Mouse (Mus musculus): ENCODE results near the gene Rin3. TPM values are rescaled to one million over a fixed set of nuclear protein-coding genes. Genes with fewer than 3 reads are reported as not detected.
A peak's percentile ranks its signal among the peaks of the same experiment; 100 is the strongest.

Gene Rin3
- polyA plus RNA-seq, 1 experiment from 2014 or later, result 10.5 TPM

- no peak for ATAC-seq
- Histone ChIP-seq H3K9me3 (ENCODE audit: control insufficient read depth) (no peaks in the 10 kb centered on the region), H3K27me3 (replicated peaks; ENCODE audit: control insufficient read depth, insufficient read depth, low read length) (no peaks in the 10 kb centered on the region), H3K4me3 (ENCODE audit: low read depth, low read length) (no peak overlapping the region), H3K9ac (ENCODE audit: low read depth, low read length) (no peak overlapping the region), H3K27ac (ENCODE audit: low read depth, low read length) (no peak overlapping the region), H3K4me2 (replicated peaks; ENCODE audit: low read depth) (no peak overlapping the region), H3K36me3 (ENCODE audit: control insufficient read depth, insufficient read depth) (no peaks in the 10 kb centered on the region), H3K4me1 (replicated peaks; ENCODE audit: control insufficient read depth, insufficient read depth, low read length) (no peaks in the 10 kb centered on the region)
- 91% methylated on average over 6 of the region's 6 CpGs for WGBS
- TF ChIP-seq CTCF (IDR thresholded peaks at IDR 0.05; ENCODE audit: low read depth), result no peak
Measured at GRCm38 (mm10) chr12:102248104-102248503, 34.7 kb upstream of the Rin3 start.

- no peaks in the 10 kb centered on the region for H3K36me3 ChIP-seq (ENCODE audit: control insufficient read depth, insufficient read depth)
- H3K27me3 ChIP-seq (replicated peaks; ENCODE audit: control insufficient read depth, insufficient read depth, low read length), result no peaks in the 10 kb centered on the region
- no peak overlapping the region for H3K9ac ChIP-seq (ENCODE audit: low read depth, low read length)
- H3K27ac ChIP-seq (ENCODE audit: low read depth, low read length), result no peak overlapping the region
- ATAC-seq, result no peak
- WGBS, result 91% methylated on average over 4 of the region's 4 CpGs
- H3K4me2 ChIP-seq (replicated peaks; ENCODE audit: low read depth), result no peak overlapping the region
- no peak for TF ChIP-seq CTCF (IDR thresholded peaks at IDR 0.05; ENCODE audit: low read depth)
- H3K4me3 ChIP-seq (ENCODE audit: low read depth, low read length), result no peak overlapping the region
- no peaks in the 10 kb centered on the region for H3K4me1 ChIP-seq (replicated peaks; ENCODE audit: control insufficient read depth, insufficient read depth, low read length)
- H3K9me3 ChIP-seq (ENCODE audit: control insufficient read depth), result no peaks in the 10 kb centered on the region
Measured at GRCm38 (mm10) chr12:102250316-102250715, 32.5 kb upstream of the Rin3 start.

GRCm38 (mm10) chr12:102251070-102251469 is 31.8 kb upstream of the Rin3 start:
- no peaks in the 10 kb centered on the region for H3K9me3 ChIP-seq (ENCODE audit: control insufficient read depth)
- H3K4me3 ChIP-seq (ENCODE audit: low read depth, low read length), result no peak overlapping the region
- no peak for ATAC-seq
- no peak overlapping the region for H3K27ac ChIP-seq (ENCODE audit: low read depth, low read length)
- 78% methylated on average over 3 of the region's 3 CpGs for WGBS
- TF ChIP-seq CTCF (IDR thresholded peaks at IDR 0.05; ENCODE audit: low read depth), result no peak
- H3K4me2 ChIP-seq (replicated peaks; ENCODE audit: low read depth), result no peak overlapping the region
- H3K9ac ChIP-seq (ENCODE audit: low read depth, low read length), result no peak overlapping the region
- no peaks in the 10 kb centered on the region for H3K36me3 ChIP-seq (ENCODE audit: control insufficient read depth, insufficient read depth)
- no peaks in the 10 kb centered on the region for H3K27me3 ChIP-seq (replicated peaks; ENCODE audit: control insufficient read depth, insufficient read depth, low read length)
- H3K4me1 ChIP-seq (replicated peaks; ENCODE audit: control insufficient read depth, insufficient read depth, low read length), result no peaks in the 10 kb centered on the region

GRCm38 (mm10) chr12:102251985-102252384 is 30.9 kb upstream of the Rin3 start:
- no peaks in the 10 kb centered on the region for H3K9me3 ChIP-seq (ENCODE audit: control insufficient read depth)
- H3K36me3 ChIP-seq (ENCODE audit: control insufficient read depth, insufficient read depth), result no peaks in the 10 kb centered on the region
- WGBS, result 61% methylated on average over 3 of the region's 3 CpGs
- H3K4me1 ChIP-seq (replicated peaks; ENCODE audit: control insufficient read depth, insufficient read depth, low read length), result no peaks in the 10 kb centered on the region
- no peak overlapping the region for H3K4me2 ChIP-seq (replicated peaks; ENCODE audit: low read depth)
- H3K4me3 ChIP-seq (ENCODE audit: low read depth, low read length), result no peak overlapping the region
- peak; percentile 50 for TF ChIP-seq CTCF (IDR thresholded peaks at IDR 0.05; ENCODE audit: low read depth)
- no peak overlapping the region for H3K9ac ChIP-seq (ENCODE audit: low read depth, low read length)
- ATAC-seq, result no peak
- H3K27me3 ChIP-seq (replicated peaks; ENCODE audit: control insufficient read depth, insufficient read depth, low read length), result no peaks in the 10 kb centered on the region
- H3K27ac ChIP-seq (ENCODE audit: low read depth, low read length), result no peak overlapping the region

GRCm38 (mm10) chr12:102252525-102252924 is 30.3 kb upstream of the Rin3 start:
- Histone ChIP-seq H3K4me3 (ENCODE audit: low read depth, low read length) (no peak overlapping the region), H3K9ac (ENCODE audit: low read depth, low read length) (no peak overlapping the region), H3K9me3 (ENCODE audit: control insufficient read depth) (no peaks in the 10 kb centered on the region), H3K4me1 (replicated peaks; ENCODE audit: control insufficient read depth, insufficient read depth, low read length) (no peaks in the 10 kb centered on the region), H3K36me3 (ENCODE audit: control insufficient read depth, insufficient read depth) (no peaks in the 10 kb centered on the region), H3K4me2 (replicated peaks; ENCODE audit: low read depth) (no peak overlapping the region), H3K27me3 (replicated peaks; ENCODE audit: control insufficient read depth, insufficient read depth, low read length) (no peaks in the 10 kb centered on the region), H3K27ac (ENCODE audit: low read depth, low read length) (no peak overlapping the region)
- TF ChIP-seq CTCF (IDR thresholded peaks at IDR 0.05; ENCODE audit: low read depth), result no peak
- ATAC-seq, result no peak
- 83% methylated on average over 1 of the region's 1 CpGs for whole genome bisulfite sequencing

GRCm38 (mm10) chr12:102255012-102255411 is 27.8 kb upstream of the Rin3 start:
- no peak overlapping the region for H3K4me3 ChIP-seq (ENCODE audit: low read depth, low read length)
- H3K9ac ChIP-seq (ENCODE audit: low read depth, low read length), result no peak overlapping the region
- H3K36me3 ChIP-seq (ENCODE audit: control insufficient read depth, insufficient read depth), result no peaks in the 10 kb centered on the region
- H3K4me2 ChIP-seq (replicated peaks; ENCODE audit: low read depth), result no peak overlapping the region
- H3K9me3 ChIP-seq (ENCODE audit: control insufficient read depth), result no peaks in the 10 kb centered on the region
- TF ChIP-seq CTCF (IDR thresholded peaks at IDR 0.05; ENCODE audit: low read depth), result peak; percentile 53
- H3K4me1 ChIP-seq (replicated peaks; ENCODE audit: control insufficient read depth, insufficient read depth, low read length), result no peaks in the 10 kb centered on the region
- no peak overlapping the region for H3K27ac ChIP-seq (ENCODE audit: low read depth, low read length)
- H3K27me3 ChIP-seq (replicated peaks; ENCODE audit: control insufficient read depth, insufficient read depth, low read length), result no peaks in the 10 kb centered on the region
- ATAC-seq, result no peak

GRCm38 (mm10) chr12:102258522-102259112 is 24.2 kb upstream of the Rin3 start:
- H3K27ac ChIP-seq (ENCODE audit: low read depth, low read length), result no peak overlapping the region
- H3K27me3 ChIP-seq (replicated peaks; ENCODE audit: control insufficient read depth, insufficient read depth, low read length), result no peaks in the 10 kb centered on the region
- H3K9ac ChIP-seq (ENCODE audit: low read depth, low read length), result no peak overlapping the region
- H3K4me3 ChIP-seq (ENCODE audit: low read depth, low read length), result no peak overlapping the region
- WGBS, result 80% methylated on average over 3 of the region's 3 CpGs
- ATAC-seq, result no peak
- H3K4me2 ChIP-seq (replicated peaks; ENCODE audit: low read depth), result no peak overlapping the region
- TF ChIP-seq CTCF (IDR thresholded peaks at IDR 0.05; ENCODE audit: low read depth), result no peak
- peaks cover 15% of the 10 kb centered on the region; the same call in 1 of the 2 replicates for H3K4me1 ChIP-seq (replicated peaks; ENCODE audit: control insufficient read depth, insufficient read depth, low read length)
- H3K36me3 ChIP-seq (ENCODE audit: control insufficient read depth, insufficient read depth), result no peaks in the 10 kb centered on the region
- no peaks in the 10 kb centered on the region for H3K9me3 ChIP-seq (ENCODE audit: control insufficient read depth)
